Mouse (Mus musculus): ENCODE measurements around the gene Olfr1392. TPM values are rescaled to one million over a fixed set of nuclear protein-coding genes. Genes with fewer than 3 reads are reported as not detected.

Gene Olfr1392
- polyA plus RNA-seq, 1 experiment: 2.2 TPM

DNA sequence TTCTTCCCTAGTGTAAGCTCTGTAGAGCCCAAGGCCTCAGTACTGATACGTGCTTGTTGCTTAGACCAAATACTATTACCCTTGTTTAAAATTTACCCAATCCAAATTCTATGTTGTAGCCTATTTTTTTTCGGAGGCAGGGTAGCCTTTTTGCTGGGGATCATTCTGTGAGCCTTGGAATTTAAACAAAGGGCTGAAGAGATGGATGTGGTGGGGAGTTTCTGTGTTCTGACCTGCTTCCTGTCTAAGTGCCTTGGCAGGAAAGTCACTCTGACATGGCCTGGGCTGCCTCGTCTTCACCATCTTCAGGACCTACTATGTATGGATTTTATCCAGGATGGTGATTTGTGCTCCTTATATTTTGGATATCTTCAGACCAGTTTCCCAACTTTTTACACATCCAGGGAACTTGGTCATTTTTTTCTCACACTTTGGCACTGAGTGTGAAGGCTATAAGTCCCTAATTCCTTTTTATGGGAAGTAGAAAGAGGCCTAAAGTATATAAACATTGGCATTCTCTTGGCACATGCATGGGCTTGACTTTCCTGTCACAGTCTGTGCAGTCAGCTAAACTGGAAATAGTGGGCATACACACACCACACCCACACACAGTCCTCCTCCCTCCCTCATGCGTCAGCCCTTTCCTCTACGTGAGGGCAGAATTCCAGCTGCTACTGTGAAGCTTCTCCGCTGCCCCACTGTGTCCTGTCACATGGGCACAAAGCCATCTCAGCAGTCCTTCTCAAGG is 36.7 kb upstream of the Olfr1392 start:
- Histone ChIP-seq H3K27ac (ENCODE audit: control insufficient read depth, insufficient read depth, low read depth, low read length) (no peak overlapping the region), H3K4me3 (ENCODE audit: control insufficient read depth, low read depth, low read length) (no peak overlapping the region), H3K36me3 (ENCODE audit: control insufficient read depth, insufficient read depth, low read length) (no peaks in the 10 kb centered on the region), H3K27me3 (ENCODE audit: control insufficient read depth, insufficient read depth, low read length) (no peaks in the 10 kb centered on the region), H3K4me1 (ENCODE audit: control insufficient read depth, insufficient read depth, low read length) (peaks cover 23% of the 10 kb centered on the region)
- TF ChIP-seq CTCF (IDR thresholded peaks at IDR 0.05; ENCODE audit: control insufficient read depth, insufficient read depth, insufficient replicate concordance, low read depth, low read length) (no peak), POLR2A (IDR thresholded peaks at IDR 0.05; ENCODE audit: control insufficient read depth, low read depth, low read length) (no peak)

DNA sequence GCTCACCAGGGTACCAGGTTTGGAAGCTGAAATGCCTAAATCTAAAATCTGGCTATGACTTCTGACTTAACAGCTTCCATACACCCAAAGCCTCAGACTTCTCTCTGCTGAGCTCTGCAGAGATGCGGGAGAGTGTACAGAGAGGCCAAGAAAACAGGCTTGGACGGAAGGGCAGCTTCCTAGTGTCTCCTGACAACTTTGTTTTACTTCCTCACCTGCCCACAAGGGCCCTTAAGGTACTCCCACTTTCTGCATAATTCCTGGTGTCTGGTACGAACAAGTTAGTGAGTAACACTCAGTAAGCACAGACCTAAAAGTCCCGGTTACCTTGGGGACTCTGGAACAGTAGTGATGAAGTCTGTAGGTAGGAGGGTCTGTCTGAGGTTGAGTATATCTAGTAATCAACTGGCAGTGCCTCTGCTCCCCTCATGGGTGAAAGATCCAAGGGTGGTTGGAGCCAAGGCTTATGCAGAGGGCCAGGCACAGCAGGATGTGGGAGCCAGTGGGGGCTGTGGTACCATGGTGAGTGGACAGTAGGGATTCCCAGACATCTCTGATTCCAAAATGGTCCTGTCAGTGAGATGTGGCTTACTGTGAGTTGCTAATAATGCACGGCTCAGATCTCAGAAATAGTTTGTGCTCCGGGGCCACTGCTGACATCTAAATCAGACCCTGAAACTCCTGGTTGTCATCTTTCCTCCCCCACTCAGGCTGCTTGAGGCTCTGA is 35.9 kb upstream of the Olfr1392 start:
- TF ChIP-seq POLR2A (IDR thresholded peaks at IDR 0.05; ENCODE audit: control insufficient read depth, low read depth, low read length) (no peak), CTCF (IDR thresholded peaks at IDR 0.05; ENCODE audit: control insufficient read depth, insufficient read depth, insufficient replicate concordance, low read depth, low read length) (no peak)
- peaks cover 23% of the 10 kb centered on the region for H3K4me1 ChIP-seq (ENCODE audit: control insufficient read depth, insufficient read depth, low read length)
- no peak overlapping the region for H3K4me3 ChIP-seq (ENCODE audit: control insufficient read depth, low read depth, low read length)
- no peaks in the 10 kb centered on the region for H3K27me3 ChIP-seq (ENCODE audit: control insufficient read depth, insufficient read depth, low read length)
- no peaks in the 10 kb centered on the region for H3K36me3 ChIP-seq (ENCODE audit: control insufficient read depth, insufficient read depth, low read length)
- H3K27ac ChIP-seq (ENCODE audit: control insufficient read depth, insufficient read depth, low read depth, low read length): peak overlapping the region; percentile 8; the same call in 1 of the 2 replicates

GRCm38 (mm10) chr11:49249811-49250421 is 35.2 kb upstream of the Olfr1392 start:
- no peaks in the 10 kb centered on the region for H3K27me3 ChIP-seq (ENCODE audit: control insufficient read depth, insufficient read depth, low read length)
- peak overlapping the region; percentile 81 for H3K27ac ChIP-seq (ENCODE audit: control insufficient read depth, insufficient read depth, low read depth, low read length)
- TF ChIP-seq POLR2A (IDR thresholded peaks at IDR 0.05; ENCODE audit: control insufficient read depth, low read depth, low read length): no peak
- no peak for TF ChIP-seq CTCF (IDR thresholded peaks at IDR 0.05; ENCODE audit: control insufficient read depth, insufficient read depth, insufficient replicate concordance, low read depth, low read length)
- H3K36me3 ChIP-seq (ENCODE audit: control insufficient read depth, insufficient read depth, low read length): no peaks in the 10 kb centered on the region
- peak overlapping the region; percentile 77 for H3K4me3 ChIP-seq (ENCODE audit: control insufficient read depth, low read depth, low read length)
- H3K4me1 ChIP-seq (ENCODE audit: control insufficient read depth, insufficient read depth, low read length): peaks cover 17% of the 10 kb centered on the region

GRCm38 (mm10) chr11:49250422-49251379 is 34.4 kb upstream of the Olfr1392 start:
- peaks cover 12% of the 10 kb centered on the region for H3K4me1 ChIP-seq (ENCODE audit: control insufficient read depth, insufficient read depth, low read length)
- TF ChIP-seq POLR2A (IDR thresholded peaks at IDR 0.05; ENCODE audit: control insufficient read depth, low read depth, low read length): peak; percentile 53
- TF ChIP-seq CTCF (IDR thresholded peaks at IDR 0.05; ENCODE audit: control insufficient read depth, insufficient read depth, insufficient replicate concordance, low read depth, low read length): 0 out of 2 replicates have a peak, but pooled peaks have one; percentile 3
- H3K27ac ChIP-seq (ENCODE audit: control insufficient read depth, insufficient read depth, low read depth, low read length): peak overlapping the region; percentile 81

DNA sequence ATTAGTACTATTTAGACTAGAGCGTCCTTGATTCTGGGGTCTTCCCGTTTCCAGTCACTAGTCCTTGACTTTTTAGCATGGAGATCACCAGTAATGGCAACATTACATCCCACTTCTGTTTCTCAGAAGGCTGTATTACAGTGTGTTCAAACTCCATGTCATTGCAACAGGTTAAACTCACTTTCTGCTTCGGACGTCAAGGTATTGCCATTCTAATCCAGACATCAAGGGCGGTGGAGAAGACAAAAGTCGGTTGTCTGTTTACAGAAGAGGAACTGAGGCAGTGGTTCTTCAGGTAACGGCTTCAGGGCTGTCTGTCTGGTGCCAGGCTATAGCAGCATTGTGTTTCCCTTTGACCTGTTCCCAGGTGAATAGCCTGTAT is 33.7 kb upstream of the Olfr1392 start:
- TF ChIP-seq CTCF (IDR thresholded peaks at IDR 0.05; ENCODE audit: control insufficient read depth, insufficient read depth, insufficient replicate concordance, low read depth, low read length): no peak
- no peak for TF ChIP-seq POLR2A (IDR thresholded peaks at IDR 0.05; ENCODE audit: control insufficient read depth, low read depth, low read length)
- Histone ChIP-seq H3K4me3 (ENCODE audit: control insufficient read depth, low read depth, low read length) (no peak overlapping the region), H3K27me3 (ENCODE audit: control insufficient read depth, insufficient read depth, low read length) (no peaks in the 10 kb centered on the region), H3K36me3 (ENCODE audit: control insufficient read depth, insufficient read depth, low read length) (no peaks in the 10 kb centered on the region), H3K27ac (ENCODE audit: control insufficient read depth, insufficient read depth, low read depth, low read length) (no peak overlapping the region), H3K4me1 (ENCODE audit: control insufficient read depth, insufficient read depth, low read length) (peaks cover 12% of the 10 kb centered on the region)

More at GRCm38 (mm10) chr11:49250422-49251379, 34.4 kb upstream of the Olfr1392 start:
- H3K36me3 ChIP-seq (ENCODE audit: control insufficient read depth, insufficient read depth, low read length): no peaks in the 10 kb centered on the region
- peak overlapping the region; percentile 77 for H3K4me3 ChIP-seq (ENCODE audit: control insufficient read depth, low read depth, low read length)
- H3K27me3 ChIP-seq (ENCODE audit: control insufficient read depth, insufficient read depth, low read length): no peaks in the 10 kb centered on the region

DNA sequence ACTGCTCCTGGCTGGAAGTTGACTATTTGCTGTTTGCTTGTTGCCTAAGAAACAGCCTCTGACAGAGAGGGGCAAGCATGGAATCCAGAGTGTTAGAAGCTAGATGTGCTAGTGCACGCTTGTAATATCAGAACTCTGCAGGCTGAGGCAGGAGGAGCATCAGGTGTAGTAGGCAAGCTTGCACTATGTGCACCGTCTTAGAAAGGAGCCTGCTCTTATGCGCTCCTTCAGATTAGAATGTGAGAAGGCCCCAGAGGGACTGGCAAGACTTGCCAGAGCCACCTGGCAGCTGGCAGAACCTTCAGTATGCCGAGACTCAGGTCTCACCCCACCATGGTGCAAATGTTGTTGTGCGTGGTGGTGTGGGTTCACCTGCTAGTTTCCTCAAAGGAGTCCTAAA is 33.0 kb upstream of the Olfr1392 start:
- H3K4me1 ChIP-seq (ENCODE audit: control insufficient read depth, insufficient read depth, low read length): peaks cover 12% of the 10 kb centered on the region
- H3K27ac ChIP-seq (ENCODE audit: control insufficient read depth, insufficient read depth, low read depth, low read length): no peak overlapping the region
- no peak overlapping the region for H3K4me3 ChIP-seq (ENCODE audit: control insufficient read depth, low read depth, low read length)
- no peaks in the 10 kb centered on the region for H3K27me3 ChIP-seq (ENCODE audit: control insufficient read depth, insufficient read depth, low read length)
- TF ChIP-seq CTCF (IDR thresholded peaks at IDR 0.05; ENCODE audit: control insufficient read depth, insufficient read depth, insufficient replicate concordance, low read depth, low read length) (no peak), POLR2A (IDR thresholded peaks at IDR 0.05; ENCODE audit: control insufficient read depth, low read depth, low read length) (no peak)
- H3K36me3 ChIP-seq (ENCODE audit: control insufficient read depth, insufficient read depth, low read length): no peaks in the 10 kb centered on the region

Measured in testis, adult 2 months (tissue).